In the genomic region with DNA sequence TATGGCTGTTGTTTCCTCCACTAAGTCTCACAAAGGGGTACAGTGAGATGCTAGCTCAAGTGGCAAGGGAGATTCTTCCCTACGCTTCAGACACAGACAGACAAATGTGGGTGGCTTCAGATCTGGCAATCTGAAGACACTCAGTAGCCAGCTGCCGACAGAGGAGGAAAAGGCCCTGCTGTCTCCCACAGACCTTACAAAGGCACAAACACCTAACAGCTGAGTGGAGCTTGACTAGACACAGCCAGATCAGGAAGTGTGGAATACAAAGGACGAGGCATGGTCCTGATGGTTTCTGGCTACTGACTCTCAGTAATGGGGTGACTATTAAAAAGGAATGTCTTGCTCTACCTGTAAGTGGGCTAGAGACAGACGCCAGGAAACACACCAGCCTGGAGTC, we compare ENCODE assay signal across 9 mouse cellular contexts.
DNase-seq lines count a peak whose midpoint lies in the region; ATAC-seq and TF ChIP-seq lines count a peak whose summit lies in the region.
"Had no signal": no experiment of that assay in that cellular context is flagged by ENCODE, and none has a peak within 500 bp of the region (broad histone marks: within the 10 kb centered on the region; RNA-seq: fewer than 3 reads in every experiment).

No protein-coding gene starts in this region.

- DNase-seq in heart, adult 18-20 months = no peak
- no peak for DNase-seq in neural tube, embryonic 11.5 days (ENCODE audit: low spot score)
- no peak for DNase-seq in neural tube, embryonic 10.5 days (ENCODE audit: extremely low spot score, low spot score)
- DNase-seq in limb, embryonic 10.5 days (ENCODE audit: low spot score) = no peak
- no peak for DNase-seq in stomach, postnatal 0 days (ENCODE audit: low spot score)
- no peak for DNase-seq in layer of hippocampus, adult 11-12 months (ENCODE audit: low spot score)
- DNase-seq in retina, postnatal 1 day = no peak

- no peaks in the 10 kb centered on the region for H3K27me3 ChIP-seq in heart, embryonic 11.5 days (ENCODE audit: control insufficient read depth, insufficient read depth, low read length)
- no peaks in the 10 kb centered on the region for H3K27me3 ChIP-seq in neural tube, embryonic 11.5 days (ENCODE audit: control insufficient read depth, insufficient read depth, low read length)
- H3K27me3 ChIP-seq in limb, embryonic 10.5 days (ENCODE audit: low read depth, poor library complexity, severe bottlenecking) = no peaks in the 10 kb centered on the region
- H3K27me3 ChIP-seq in stomach, postnatal 0 days (ENCODE audit: control insufficient read depth, insufficient read depth, low read length) = no peaks in the 10 kb centered on the region

- no peak for TF ChIP-seq EP300 in stomach, postnatal 0 days (optimal IDR thresholded peaks at IDR 0.05)

- 35% methylated on average over 4 of the region's 4 CpGs for WGBS in heart, embryonic 11.5 days (ENCODE audit: insufficient replicate concordance)
- WGBS in neural tube, embryonic 11.5 days = 60% methylated on average over 4 of the region's 4 CpGs
- 73% methylated on average over 4 of the region's 4 CpGs for WGBS in limb, embryonic 10.5 days
- WGBS in stomach, postnatal 0 days = 49% methylated on average over 4 of the region's 4 CpGs

- H3K36me3 ChIP-seq in heart, embryonic 11.5 days (ENCODE audit: control insufficient read depth, insufficient read depth, low read length) = no peaks in the 10 kb centered on the region
- H3K36me3 ChIP-seq in neural tube, embryonic 11.5 days (ENCODE audit: control insufficient read depth, insufficient read depth, low read length) = no peaks in the 10 kb centered on the region
- no peaks in the 10 kb centered on the region for H3K36me3 ChIP-seq in limb, embryonic 10.5 days
- H3K36me3 ChIP-seq in stomach, postnatal 0 days (ENCODE audit: control insufficient read depth, insufficient read depth, low read length) = no peaks in the 10 kb centered on the region

- no peak for ATAC-seq in heart, embryonic 11.5 days (replicated peaks; ENCODE audit: insufficient number of reproducible peaks, low FRiP score, low TSS enrichment)
- no peak for ATAC-seq in neural tube, embryonic 11.5 days (ENCODE audit: insufficient read depth, low FRiP score, low TSS enrichment)
- ATAC-seq in stomach, postnatal 0 days (ENCODE audit: low FRiP score, low TSS enrichment) = no peak
- ATAC-seq: CD4-positive, CD25-positive, alpha-beta regulatory T cell, adult 4 months had no signal

- H3K4me3 ChIP-seq in heart, embryonic 11.5 days (ENCODE audit: low read depth, low read length) = no peak overlapping the region
- no peak overlapping the region for H3K4me3 ChIP-seq in neural tube, embryonic 11.5 days (ENCODE audit: low read depth, low read length)
- H3K4me3 ChIP-seq in limb, embryonic 10.5 days = no peak overlapping the region
- no peak overlapping the region for H3K4me3 ChIP-seq in stomach, postnatal 0 days (ENCODE audit: low read depth, low read length)

- H3K27ac ChIP-seq in heart, embryonic 11.5 days (ENCODE audit: low read depth, low read length) = peak overlapping the region; percentile 81
- 0 out of 2 replicates have a peak overlapping the region, but pooled peaks have one; percentile 53 for H3K27ac ChIP-seq in neural tube, embryonic 11.5 days (ENCODE audit: low read depth, low read length)
- H3K27ac ChIP-seq in limb, embryonic 10.5 days = peak overlapping the region; percentile 4; the same call in 1 of the 2 replicates
- 0 out of 2 replicates have a peak overlapping the region, but pooled peaks have one; percentile 36 for H3K27ac ChIP-seq in stomach, postnatal 0 days (replicated peaks)

- peaks cover 37% of the 10 kb centered on the region for H3K4me1 ChIP-seq in heart, embryonic 11.5 days (ENCODE audit: control insufficient read depth, insufficient read depth, low read length)
- H3K4me1 ChIP-seq in neural tube, embryonic 11.5 days (ENCODE audit: control insufficient read depth, insufficient read depth, low read length) = no peaks in the 10 kb centered on the region
- H3K4me1 ChIP-seq in limb, embryonic 10.5 days = peaks cover 12% of the 10 kb centered on the region; the same call in 1 of the 2 replicates
- H3K4me1 ChIP-seq in stomach, postnatal 0 days (replicated peaks; ENCODE audit: control insufficient read depth, insufficient read depth) = peaks cover 8% of the 10 kb centered on the region; the same call in 1 of the 2 replicates

- no peak for TF ChIP-seq CTCF in stomach, postnatal 0 days (IDR thresholded peaks at IDR 0.05; ENCODE audit: low read depth)

- peak overlapping the region; percentile 0; the same call in 1 of the 2 replicates for H3K4me2 ChIP-seq in heart, embryonic 11.5 days
- no peak overlapping the region for H3K4me2 ChIP-seq in neural tube, embryonic 11.5 days (ENCODE audit: low read depth)
- no peak overlapping the region for H3K4me2 ChIP-seq in stomach, postnatal 0 days (replicated peaks; ENCODE audit: low read depth)

- H3K9me3 ChIP-seq in heart, embryonic 11.5 days (replicated peaks; ENCODE audit: control insufficient read depth, low read length) = no peaks in the 10 kb centered on the region
- no peaks in the 10 kb centered on the region for H3K9me3 ChIP-seq in neural tube, embryonic 11.5 days (ENCODE audit: control insufficient read depth, low read length)
- H3K9me3 ChIP-seq in limb, embryonic 10.5 days (replicated peaks) = no peaks in the 10 kb centered on the region
- H3K9me3 ChIP-seq in stomach, postnatal 0 days (ENCODE audit: control insufficient read depth, low read length) = no peaks in the 10 kb centered on the region

- H3K9ac ChIP-seq in heart, embryonic 11.5 days (ENCODE audit: low read depth, low read length) = no peak overlapping the region
- no peak overlapping the region for H3K9ac ChIP-seq in neural tube, embryonic 11.5 days (ENCODE audit: low read length)
- no peak overlapping the region for H3K9ac ChIP-seq in stomach, postnatal 0 days (ENCODE audit: low read length)

Comparison
In these comparisons a context has a peak if more than half of its experiments do, and no peak if none do; other contexts are left out.
1. H3K27ac ChIP-seq: peak in every context shown above with its lines; median percentile 81 in heart, embryonic 11.5 days; 53 in neural tube, embryonic 11.5 days; 36 in stomach, postnatal 0 days; 4 in limb, embryonic 10.5 days.